Mouse (Mus musculus) skeletal muscle tissue, adult 2 months (tissue): ENCODE measurements at regions not wholly inside any gene's neighbourhood (a gene's known extent, or its start where the extent isn't known, plus 50 kb on each side); places are given as distances from the start of the nearest gene placed in this dataset.

ENCODE experiments used
- DNase-seq: peaks from one replicate; pipeline ENCODE4 v3.0.0-alpha.2; 2012; ENCODE audit warnings: low read depth, low spot score

- no peak for DNase-seq
Observed at GRCm38 (mm10) chr12:92152043-92152921, 303.3 kb upstream of the Sel1l start.

- DNase-seq: no peak
Observed at GRCm38 (mm10) chr12:92137539-92137938, 288.6 kb upstream of the Sel1l start.

- DNase-seq: no peak
Observed at GRCm38 (mm10) chr12:92127648-92128047, 278.7 kb upstream of the Sel1l start.

- DNase-seq: peak; percentile 8
Observed at GRCm38 (mm10) chr12:92120164-92120815, 271.3 kb upstream of the Sel1l start.

GRCm38 (mm10) chr12:92109615-92110014 lies 260.7 kb upstream of the Sel1l start:
- no peak for DNase-seq

GRCm38 (mm10) chr12:92100080-92100479 lies 251.1 kb upstream of the Sel1l start:
- DNase-seq: no peak

- peak; percentile 6 for DNase-seq
Observed at GRCm38 (mm10) chr12:92092794-92093365, 243.9 kb upstream of the Sel1l start.

GRCm38 (mm10) chr12:92073209-92073608 lies 224.3 kb upstream of the Sel1l start:
- DNase-seq: no peak

- no peak for DNase-seq
Observed at GRCm38 (mm10) chr12:92062731-92063130, 213.8 kb upstream of the Sel1l start.

GRCm38 (mm10) chr12:92040481-92040880 lies 191.5 kb upstream of the Sel1l start:
- DNase-seq: no peak

- no peak for DNase-seq
Observed at GRCm38 (mm10) chr12:92029192-92029591, 180.2 kb upstream of the Sel1l start.

- DNase-seq: no peak
Observed at GRCm38 (mm10) chr12:92028354-92028753, 179.4 kb upstream of the Sel1l start.

GRCm38 (mm10) chr12:92024461-92025218 lies 175.7 kb upstream of the Sel1l start:
- no peak for DNase-seq

- DNase-seq: no peak
Observed at GRCm38 (mm10) chr12:92019593-92020224, 170.8 kb upstream of the Sel1l start.

GRCm38 (mm10) chr12:92015373-92015772 lies 166.4 kb upstream of the Sel1l start:
- DNase-seq: no peak

- DNase-seq: no peak
Observed at GRCm38 (mm10) chr12:92013979-92014378, 165.0 kb upstream of the Sel1l start.

- no peak for DNase-seq
Observed at GRCm38 (mm10) chr12:92013244-92013643, 164.3 kb upstream of the Sel1l start.

- no peak for DNase-seq
Observed at GRCm38 (mm10) chr12:92004391-92005094, 155.6 kb upstream of the Sel1l start.

- DNase-seq: no peak
Observed at GRCm38 (mm10) chr12:91999031-91999430, 150.1 kb upstream of the Sel1l start.

- no peak for DNase-seq
Observed at GRCm38 (mm10) chr12:91997404-91997803, 148.4 kb upstream of the Sel1l start.

- DNase-seq: no peak
Observed at GRCm38 (mm10) chr12:91995545-91995944, 146.6 kb upstream of the Sel1l start.
